Mouse (Mus musculus) embryonic facial prominence, embryonic 11.5 days (tissue): ENCODE measurements at regions not wholly inside any gene's neighbourhood (a gene's known extent, or its start where the extent isn't known, plus 50 kb on each side); places are given as distances from the start of the nearest gene placed in this dataset.

ENCODE experiments used
- ATAC-seq: fragments of 200-750 bp; cut with Nextera tagmentation; replicated peaks from 2 replicates; pipeline ENCODE4 v1.8.0; 2017; ENCODE audit warnings: low read depth; ENCODE audit not compliant: insufficient number of reproducible peaks, low FRiP score, low TSS enrichment
- DNase-seq: peaks from one replicate; pipeline ENCODE4 v3.0.0-alpha.2; 2015; ENCODE audit warnings: low spot score
- H3K27ac ChIP-seq: fragments of 300-500 bp; sonication (generic); replicated peaks from 2 replicates; pipeline ENCODE4 v1.5.1; 2014; ENCODE audit warnings: mild to moderate bottlenecking, low read depth, low read length, control low read depth
- H3K27me3 ChIP-seq: fragments of 300-500 bp; sonication (generic); 2 replicates; pipeline ENCODE4 v1.6.1; 2014; ENCODE audit warnings: mild to moderate bottlenecking, low read length, moderate library complexity, mixed read lengths; ENCODE audit not compliant: control insufficient read depth, insufficient read depth
- H3K36me3 ChIP-seq: fragments of 300-500 bp; sonication (generic); replicated peaks from 2 replicates; pipeline ENCODE4 v1.6.1; 2014; ENCODE audit warnings: low read depth, mild to moderate bottlenecking, low read length, moderate library complexity, mixed read lengths; ENCODE audit not compliant: control insufficient read depth, insufficient read depth
- H3K4me1 ChIP-seq: fragments of 300-500 bp; sonication (generic); 2 replicates; pipeline ENCODE4 v1.6.1; 2014; ENCODE audit warnings: low read length, mixed read lengths; ENCODE audit not compliant: control insufficient read depth, insufficient read depth
- H3K4me2 ChIP-seq: fragments of 300-500 bp; sonication (generic); 2 replicates; pipeline ENCODE4 v1.6.1; 2014; ENCODE audit warnings: low read depth, mild to moderate bottlenecking, control low read depth, low read length, moderate library complexity
- H3K4me3 ChIP-seq: fragments of 300-500 bp; sonication (generic); 2 replicates; pipeline ENCODE4 v1.5.1; 2014; ENCODE audit warnings: low read depth, low read length, control low read depth
- H3K9ac ChIP-seq: fragments of 300-500 bp; sonication (generic); replicated peaks from 2 replicates; pipeline ENCODE4 v1.6.1; 2014; ENCODE audit warnings: mild to moderate bottlenecking, control low read depth, low read length
- H3K9me3 ChIP-seq: fragments of 300-500 bp; sonication (generic); replicated peaks from 2 replicates; pipeline ENCODE4 v1.6.1; 2016; ENCODE audit warnings: mild to moderate bottlenecking, low read length, inconsistent platforms, mixed read lengths; ENCODE audit not compliant: control insufficient read depth
- WGBS: fragments of 180-500 bp; shearing (Covaris S2); extraction: QIAGEN DNeasy Blood & Tissue Kit; methylation state at CpG from one replicate; pipeline ENCODE4 v1.1.7; 2014; 5-methylcytosine and 5-hydroxymethylcytosine counted together

- H3K27me3 ChIP-seq, result no peaks in the 10 kb centered on the region
- H3K4me2 ChIP-seq, result no peak overlapping the region
- H3K4me3 ChIP-seq, result no peak overlapping the region
- DNase-seq (no peak), ATAC-seq (0 out of 2 replicates have a peak, but pooled peaks have one; percentile 30)
- H3K27ac ChIP-seq, result peak overlapping the region; percentile 43; the same call in 1 of the 2 replicates
- peaks cover 5% of the 10 kb centered on the region for H3K4me1 ChIP-seq
- no peaks in the 10 kb centered on the region for H3K9me3 ChIP-seq
- WGBS, result 60% methylated on average over 10 of the region's 10 CpGs
- H3K36me3 ChIP-seq, result no peaks in the 10 kb centered on the region
- peak overlapping the region; percentile 14; the same call in 1 of the 2 replicates for H3K9ac ChIP-seq
Measured at GRCm38 (mm10) chr14:76625589-76626368, 69.1 kb upstream of the Serp2 start.

GRCm38 (mm10) chr14:76624626-76625378 lies 68.1 kb upstream of the Serp2 start:
- H3K4me3 ChIP-seq, result no peak overlapping the region
- peaks cover 5% of the 10 kb centered on the region for H3K4me1 ChIP-seq

GRCm38 (mm10) chr14:76623371-76623988 lies 66.8 kb upstream of the Serp2 start:
- no peak overlapping the region for H3K4me2 ChIP-seq
- ATAC-seq, result peak; percentile 10; the same call in 1 of the 2 replicates
- H3K27ac ChIP-seq, result peak overlapping the region; percentile 69; the same call in 1 of the 2 replicates
- H3K36me3 ChIP-seq, result no peaks in the 10 kb centered on the region
- peaks cover 5% of the 10 kb centered on the region for H3K4me1 ChIP-seq
- no peaks in the 10 kb centered on the region for H3K9me3 ChIP-seq
- no peaks in the 10 kb centered on the region for H3K27me3 ChIP-seq
- H3K4me3 ChIP-seq, result no peak overlapping the region
- peak; percentile 44 for DNase-seq
- 28% methylated on average over 10 of the region's 10 CpGs for WGBS
- peak overlapping the region; percentile 26; the same call in 1 of the 2 replicates for H3K9ac ChIP-seq

More at GRCm38 (mm10) chr14:76624626-76625378, 68.1 kb upstream of the Serp2 start:
- Histone ChIP-seq H3K9me3 (no peaks in the 10 kb centered on the region), H3K4me2 (no peak overlapping the region), H3K27ac (peak overlapping the region; percentile 43; the same call in 1 of the 2 replicates), H3K27me3 (no peaks in the 10 kb centered on the region), H3K9ac (no peak overlapping the region), H3K36me3 (no peaks in the 10 kb centered on the region)
- DNase-seq (no peak), ATAC-seq (no peak)
- 47% methylated on average over 7 of the region's 7 CpGs for WGBS

- Histone ChIP-seq H3K4me1 (peaks cover 5% of the 10 kb centered on the region), H3K9me3 (no peaks in the 10 kb centered on the region), H3K36me3 (no peaks in the 10 kb centered on the region), H3K27ac (peak overlapping the region; percentile 69), H3K4me2 (no peak overlapping the region; the same call in 1 of the 2 replicates), H3K27me3 (no peaks in the 10 kb centered on the region), H3K4me3 (no peak overlapping the region), H3K9ac (peak overlapping the region; percentile 26)
- 1% methylated on average over 11 of the region's 11 CpGs for WGBS
- ATAC-seq (peak; percentile 30), DNase-seq (peak; percentile 68)
Measured at GRCm38 (mm10) chr14:76622634-76623291, 66.1 kb upstream of the Serp2 start.

GRCm38 (mm10) chr14:76619038-76619409 lies 62.3 kb upstream of the Serp2 start:
- Histone ChIP-seq H3K27ac (no peak overlapping the region), H3K27me3 (no peaks in the 10 kb centered on the region), H3K4me3 (no peak overlapping the region), H3K9ac (no peak overlapping the region), H3K36me3 (no peaks in the 10 kb centered on the region), H3K9me3 (no peaks in the 10 kb centered on the region), H3K4me1 (peaks cover 2% of the 10 kb centered on the region; the same call in 1 of the 2 replicates), H3K4me2 (no peak overlapping the region)
- no peak for DNase-seq
- no peak for ATAC-seq
- WGBS, result 82% methylated on average over 7 of the region's 7 CpGs

GRCm38 (mm10) chr14:76618331-76619037 lies 61.8 kb upstream of the Serp2 start:
- Histone ChIP-seq H3K27ac (no peak overlapping the region), H3K9ac (no peak overlapping the region), H3K36me3 (no peaks in the 10 kb centered on the region), H3K27me3 (no peaks in the 10 kb centered on the region), H3K4me3 (no peak overlapping the region), H3K9me3 (no peaks in the 10 kb centered on the region), H3K4me2 (no peak overlapping the region), H3K4me1 (no peaks in the 10 kb centered on the region)
- DNase-seq, result no peak
- 50% methylated on average over 14 of the region's 14 CpGs for WGBS
- ATAC-seq, result no peak

GRCm38 (mm10) chr14:76617889-76618288 lies 61.2 kb upstream of the Serp2 start:
- H3K9me3 ChIP-seq, result no peaks in the 10 kb centered on the region

More at GRCm38 (mm10) chr14:76617889-76618288, 61.2 kb upstream of the Serp2 start:
- H3K4me1 ChIP-seq, result no peaks in the 10 kb centered on the region
- DNase-seq, result no peak
- no peak overlapping the region for H3K4me3 ChIP-seq
- WGBS, result 90% methylated on average over 1 of the region's 1 CpGs
- no peaks in the 10 kb centered on the region for H3K27me3 ChIP-seq
- no peak overlapping the region for H3K27ac ChIP-seq
- no peak overlapping the region for H3K9ac ChIP-seq
- ATAC-seq, result no peak
- no peaks in the 10 kb centered on the region for H3K36me3 ChIP-seq
- H3K4me2 ChIP-seq, result no peak overlapping the region
